Mouse (Mus musculus): ENCODE results near the gene Gucy2c.

The Gucy2c gene

GRCm38 (mm10) chr6:136723171-136723570 lies 58.4 kb downstream of the Gucy2c start:
- DNase-seq = no peak

DNA sequence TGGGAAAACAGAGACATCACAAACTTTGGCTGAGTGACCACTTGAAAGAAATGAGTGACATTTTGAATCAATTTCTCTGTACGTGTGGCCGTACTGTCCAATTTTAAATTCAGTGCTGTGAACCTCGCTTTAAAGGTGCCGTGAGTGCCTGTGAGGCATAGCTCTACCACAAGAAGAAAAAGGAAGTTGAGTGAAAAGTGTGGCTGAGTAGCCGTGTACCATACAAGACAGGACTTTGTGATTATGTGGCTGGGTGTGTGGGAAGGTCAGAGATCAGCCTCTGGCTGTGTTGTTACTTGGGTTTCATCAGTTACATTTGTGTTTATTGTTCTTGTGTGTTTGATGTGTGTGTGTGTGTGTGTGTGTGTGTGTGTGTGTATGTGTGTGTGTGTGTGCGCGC lies 59.0 kb downstream of the Gucy2c start:
- no peak for DNase-seq

DNA sequence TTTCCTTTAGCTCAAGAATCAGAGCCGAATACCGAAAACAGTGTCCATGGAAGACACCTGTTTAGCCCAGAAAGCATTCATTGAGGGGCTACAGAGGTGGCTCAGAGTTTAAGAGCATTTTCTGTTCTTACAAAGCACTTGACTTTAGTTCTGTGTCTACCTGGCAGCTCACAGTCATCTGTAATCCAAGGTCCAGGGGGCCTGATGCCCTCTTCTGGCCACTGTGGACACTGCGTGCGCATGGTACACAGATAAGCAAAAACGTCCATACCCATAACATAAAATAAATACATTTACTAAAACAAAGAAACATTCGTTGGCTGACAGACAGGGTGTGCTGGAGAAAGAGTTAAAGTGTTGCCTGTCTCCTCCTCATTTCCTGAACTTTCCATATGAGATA lies 59.6 kb downstream of the Gucy2c start:
- DNase-seq = peak; percentile 81 to 82

- DNase-seq = peak; percentile 26 to 50
Observed at GRCm38 (mm10) chr6:136720436-136720835, 61.1 kb downstream of the Gucy2c start.

GRCm38 (mm10) chr6:136715881-136716431 lies 65.6 kb downstream of the Gucy2c start:
- DNase-seq = no peak

DNA sequence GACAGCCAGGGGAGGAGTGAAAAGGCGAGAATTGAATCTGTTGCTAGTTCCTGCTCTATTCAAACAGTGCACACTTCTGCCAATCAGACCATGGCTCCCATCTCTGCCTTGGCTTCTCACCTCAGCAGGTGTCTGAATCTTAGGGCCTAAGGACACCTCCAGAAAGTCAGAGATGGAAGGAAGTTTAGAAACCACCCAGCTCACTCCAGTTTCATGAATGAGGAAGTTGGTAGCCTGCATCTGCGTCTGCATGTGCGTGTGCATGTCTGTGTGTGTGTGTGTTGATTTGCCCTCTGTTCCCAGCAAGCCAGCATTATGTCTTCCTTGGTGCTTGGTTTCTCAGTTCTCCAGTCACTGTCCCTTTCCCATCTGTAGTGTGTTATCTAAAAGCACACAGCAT lies 67.5 kb downstream of the Gucy2c start:
- no peak for DNase-seq

DNA sequence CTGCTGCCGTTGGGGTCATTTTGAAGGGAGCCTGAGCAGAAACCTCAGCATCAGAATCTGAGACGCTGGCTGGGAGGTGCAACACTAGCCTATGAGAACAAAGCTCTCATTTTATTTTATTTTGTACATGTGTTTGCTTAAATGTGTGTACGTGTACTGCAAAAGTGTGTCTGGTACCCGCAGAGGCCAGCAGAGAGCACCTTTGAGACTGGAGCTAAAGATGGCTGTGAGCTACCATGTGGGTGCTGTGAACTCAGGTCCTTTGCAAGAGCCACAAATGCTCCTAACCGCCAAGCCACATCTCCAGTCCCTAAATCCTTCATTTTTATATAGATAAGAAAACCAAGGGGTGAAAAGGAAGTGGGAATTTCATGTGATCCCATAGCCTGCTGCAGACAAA lies 71.2 kb downstream of the Gucy2c start:
- DNase-seq = no peak

- no peak for DNase-seq
Observed at GRCm38 (mm10) chr6:136708597-136708996, 73.0 kb downstream of the Gucy2c start.

GRCm38 (mm10) chr6:136701878-136702277 lies 79.7 kb downstream of the Gucy2c start:
- no peak for DNase-seq

DNA sequence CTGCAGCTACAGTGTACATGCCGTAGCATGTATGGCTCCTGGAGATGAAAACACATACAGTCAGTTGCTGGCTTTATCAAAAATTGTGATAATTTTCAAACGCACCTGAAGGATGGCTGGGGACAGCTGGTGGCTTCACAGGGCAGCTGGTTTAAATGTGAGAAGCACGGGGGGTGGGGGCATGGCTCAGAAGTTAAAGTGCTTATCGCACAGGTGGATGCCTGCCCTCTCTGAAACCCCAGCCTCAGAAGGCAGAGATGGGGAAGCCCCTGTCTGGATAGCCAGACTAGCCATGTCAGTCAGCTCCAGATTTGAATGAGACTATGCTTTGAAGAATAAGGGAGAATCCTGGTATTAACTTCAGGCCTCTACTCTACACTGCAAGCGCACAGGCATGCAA lies 80.4 kb downstream of the Gucy2c start:
- DNase-seq = no peak

GRCm38 (mm10) chr6:136691314-136691713 lies 90.3 kb downstream of the Gucy2c start:
- DNase-seq = no peak

- no peak for DNase-seq
Observed at GRCm38 (mm10) chr6:136690527-136690926, 91.0 kb downstream of the Gucy2c start.

- DNase-seq = no peak
Observed at GRCm38 (mm10) chr6:136689790-136690413, 91.7 kb downstream of the Gucy2c start.

- no peak for DNase-seq
Observed at GRCm38 (mm10) chr6:136685433-136685832, 96.1 kb downstream of the Gucy2c start.

GRCm38 (mm10) chr6:136683410-136684334 lies 97.9 kb downstream of the Gucy2c start:
- DNase-seq = no peak

GRCm38 (mm10) chr6:136679381-136679780 lies 102.2 kb downstream of the Gucy2c start:
- DNase-seq = no peak

DNA sequence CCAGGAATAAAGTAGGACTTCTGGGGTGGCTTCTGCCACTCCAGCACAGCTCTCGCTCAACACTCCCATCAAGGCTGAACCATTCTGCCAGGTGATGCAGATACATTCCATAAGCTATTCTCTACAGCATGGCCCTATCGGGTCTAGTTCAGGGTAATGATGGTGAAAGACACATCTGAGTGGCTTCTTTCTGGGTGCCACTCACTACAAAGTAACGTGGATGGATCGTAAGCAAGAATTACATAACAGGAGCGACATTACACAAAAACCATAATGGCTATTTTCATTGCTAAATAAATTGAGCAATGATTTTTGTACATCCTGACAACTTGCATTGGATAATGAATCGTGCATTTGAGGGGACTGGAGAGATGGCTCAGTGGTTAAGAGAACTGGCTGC lies 106.6 kb downstream of the Gucy2c start:
- no peak for DNase-seq

DNA sequence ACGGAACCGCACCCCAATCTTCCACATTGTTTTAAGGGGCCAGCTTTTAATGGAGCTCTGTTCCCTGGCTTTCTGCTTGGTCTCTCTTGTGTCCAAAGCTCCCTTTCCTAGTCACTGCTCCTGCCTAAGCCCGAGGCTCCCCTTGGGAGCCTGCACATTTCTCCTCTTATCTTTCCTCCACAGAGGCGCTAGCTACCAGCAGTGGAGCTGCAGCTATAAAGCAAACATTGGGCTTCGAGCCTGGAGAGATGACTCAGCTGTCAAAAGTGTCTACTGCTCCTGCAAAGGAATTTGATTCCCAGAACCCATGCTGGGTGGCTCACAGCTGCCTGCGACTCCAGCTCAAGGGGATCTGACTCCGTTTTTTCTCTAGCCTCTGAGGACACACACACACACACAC lies 109.1 kb downstream of the Gucy2c start:
- DNase-seq = no peak

DNA sequence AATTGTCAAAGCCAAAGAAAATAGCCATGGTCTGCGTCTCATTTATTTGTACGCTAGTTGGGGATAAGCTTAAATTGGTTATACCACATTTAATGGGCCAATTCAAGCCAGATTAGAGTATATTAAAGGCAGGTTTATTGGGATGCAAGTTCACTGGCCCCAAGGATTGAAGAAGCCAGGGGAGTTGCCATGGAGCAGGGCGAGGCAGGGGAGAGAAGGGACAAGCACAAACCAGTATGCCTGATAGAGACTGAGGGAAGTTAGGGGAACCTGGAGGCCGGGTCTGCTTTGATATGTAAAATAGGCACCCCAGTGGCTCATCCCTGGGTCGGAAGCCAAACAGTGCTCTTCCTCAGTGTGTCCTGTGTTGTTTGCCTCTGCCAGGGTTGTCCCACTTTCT lies 112.3 kb downstream of the Gucy2c start:
- DNase-seq = no peak

DNA sequence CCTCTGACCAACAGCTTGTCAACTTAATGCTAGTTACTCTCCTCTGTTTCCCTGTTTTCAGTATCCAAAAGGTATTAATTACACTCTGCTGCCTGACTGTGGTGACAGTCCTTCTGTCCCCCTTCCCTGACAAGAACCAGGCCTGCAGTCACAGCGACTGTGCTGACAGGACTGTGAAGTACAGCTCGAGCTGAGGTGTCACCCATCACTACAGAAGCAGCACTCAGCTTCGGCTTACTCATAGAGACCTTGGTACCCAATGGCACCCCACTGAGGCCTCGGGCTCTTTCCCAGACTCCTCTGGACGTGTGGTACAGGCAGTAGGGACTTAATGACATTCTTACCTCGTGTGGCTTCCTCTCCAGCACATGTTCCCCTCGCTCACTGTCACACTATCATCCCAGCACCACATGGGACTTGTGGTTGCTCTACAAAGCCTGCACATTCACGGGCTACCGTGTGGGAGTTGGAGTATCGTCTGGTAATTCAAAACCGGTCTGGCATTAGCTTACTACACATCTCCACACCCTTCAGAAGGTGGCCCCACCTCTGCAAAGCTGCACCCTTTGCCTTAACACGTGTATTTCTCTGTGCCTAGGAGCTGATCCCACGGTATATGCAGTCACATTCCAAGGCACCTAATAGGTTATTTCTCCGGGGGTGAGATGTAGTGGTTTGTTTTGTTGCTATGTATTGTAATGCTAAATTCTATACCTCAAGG lies 113.1 kb downstream of the Gucy2c start:
- DNase-seq = no peak

- DNase-seq = no peak
Observed at GRCm38 (mm10) chr6:136662063-136662462, 119.5 kb downstream of the Gucy2c start.

DNA sequence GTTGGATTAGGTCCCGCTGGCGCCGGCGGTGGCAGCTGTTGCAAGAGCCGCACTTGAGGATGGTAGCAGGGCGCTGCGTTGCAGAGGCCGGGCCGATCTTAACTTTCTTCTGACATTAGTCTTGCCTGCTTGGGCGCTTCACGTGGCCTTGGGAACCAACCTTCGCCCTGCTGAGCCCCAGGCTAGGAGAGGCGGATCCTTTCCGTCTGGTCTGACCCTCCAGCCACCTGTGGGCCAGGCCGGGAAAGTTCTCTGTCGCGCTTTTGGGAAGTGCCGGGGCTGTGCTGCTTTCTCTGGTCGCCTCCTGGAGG lies 119.9 kb downstream of the Gucy2c start, which contains the start of gene Plbd1:
Gene Plbd1 (minus strand): TSS at position 223 of the 311 bp plus-strand sequence.
- peak; percentile 10 to 37 for DNase-seq
